Mouse (Mus musculus) brain, embryonic 18.5 days (tissue): ENCODE data around the gene Vipas39.
"Not testable (repeated sequence)": the region's sequence is repeated elsewhere in the genome, so short reads cannot be mapped to it uniquely, and the experiment has no call there.

Experiments
- DNase-seq: peaks from one replicate; pipeline ENCODE4 v3.0.0-alpha.2; 2012; ENCODE audit warnings: low read depth, low spot score

Vipas39 gene

GRCm38 (mm10) chr12:87267682-87268081, 1.6 kb upstream of the Vipas39 start:
- DNase-seq, result no peak

- DNase-seq, result no peak
Observed at GRCm38 (mm10) chr12:87266827-87267603, 959 bp upstream of the Vipas39 start.

- DNase-seq, result no peak
Observed at GRCm38 (mm10) chr12:87265444-87265843, 612 bp downstream of the Vipas39 start.

- no peak for DNase-seq
Observed at GRCm38 (mm10) chr12:87260562-87260961, 5.5 kb downstream of the Vipas39 start.

GRCm38 (mm10) chr12:87256629-87257028, 9.4 kb downstream of the Vipas39 start:
- DNase-seq, result no peak

GRCm38 (mm10) chr12:87253878-87254277, 12.2 kb downstream of the Vipas39 start:
- no peak for DNase-seq

- DNase-seq, result no peak
Observed at GRCm38 (mm10) chr12:87250161-87250560, 15.9 kb downstream of the Vipas39 start.

- no peak for DNase-seq
Observed at GRCm38 (mm10) chr12:87238632-87239031, 27.4 kb downstream of the Vipas39 start, which contains the start of gene Noxred1. Gene Noxred1 (minus strand): TSS chr12:87238732.

- DNase-seq, result no peak
Observed at GRCm38 (mm10) chr12:87236882-87237483, 29.1 kb downstream of the Vipas39 start.

- no peak for DNase-seq
Observed at GRCm38 (mm10) chr12:87230379-87230895, 35.6 kb downstream of the Vipas39 start.

- DNase-seq, result no peak
Observed at GRCm38 (mm10) chr12:87229633-87230032, 36.4 kb downstream of the Vipas39 start.

GRCm38 (mm10) chr12:87226801-87227200, 39.3 kb downstream of the Vipas39 start:
- no peak for DNase-seq

- no peak for DNase-seq
Observed at GRCm38 (mm10) chr12:87224950-87225349, 41.1 kb downstream of the Vipas39 start.

- no peak for DNase-seq
Observed at GRCm38 (mm10) chr12:87219362-87219761, 46.7 kb downstream of the Vipas39 start.

- no peak for DNase-seq
Observed at GRCm38 (mm10) chr12:87217596-87217995, 48.5 kb downstream of the Vipas39 start.

- no peak for DNase-seq
Observed at GRCm38 (mm10) chr12:87216053-87216452, 50.0 kb downstream of the Vipas39 start.

- no peak for DNase-seq
Observed at GRCm38 (mm10) chr12:87212844-87213606, 53.0 kb downstream of the Vipas39 start.

GRCm38 (mm10) chr12:87205789-87206188, 60.3 kb downstream of the Vipas39 start:
- not testable (repeated sequence) for DNase-seq

GRCm38 (mm10) chr12:87201694-87202093, 64.4 kb downstream of the Vipas39 start:
- DNase-seq, result no peak

GRCm38 (mm10) chr12:87199973-87200586, 66.0 kb downstream of the Vipas39 start, which contains the start of gene Tmed8:
Gene Tmed8 (minus strand): TSS chr12:87200454.
- DNase-seq, result peak; percentile 74

- DNase-seq, result no peak
Observed at GRCm38 (mm10) chr12:87199206-87199972, 66.7 kb downstream of the Vipas39 start, which contains the start of gene Samd15. Gene Samd15 (plus strand): TSS chr12:87199723.
